Mouse (Mus musculus) neutrophil, adult 5-6 weeks (primary cell): ENCODE measurements around the gene Gpr65. TPM values are rescaled to one million over a fixed set of nuclear protein-coding genes. Genes with fewer than 3 reads are reported as not detected.
"Not testable (repeated sequence)": the region's sequence is repeated elsewhere in the genome, so short reads cannot be mapped to it uniquely, and the experiment has no call there.

Source experiments
- ATAC-seq: fragments of 151-379, 151-347 bp; 2 replicates; pipeline ENCODE4 v1.8.0; 2017; ENCODE audit warnings: mild to moderate bottlenecking, moderate TSS enrichment; ENCODE audit not compliant: insufficient number of reproducible peaks, poor library complexity, low FRiP score, severe bottlenecking; ENCODE audit errors: extremely low read depth
- total RNA-seq: library from RNA; stranded (forward); fragments of 200-1000 nt; gene quantifications from 2 replicates; pipeline ENCODE4 v1.2.3, GENCODE M21; 2017

The Gpr65 gene
- total RNA-seq, 1 experiment from 2014 or later = 37.0 TPM

GRCm38 (mm10) chr12:98280530-98280929, 12.1 kb downstream of the Gpr65 start:
- ATAC-seq = peak; percentile 86

DNA sequence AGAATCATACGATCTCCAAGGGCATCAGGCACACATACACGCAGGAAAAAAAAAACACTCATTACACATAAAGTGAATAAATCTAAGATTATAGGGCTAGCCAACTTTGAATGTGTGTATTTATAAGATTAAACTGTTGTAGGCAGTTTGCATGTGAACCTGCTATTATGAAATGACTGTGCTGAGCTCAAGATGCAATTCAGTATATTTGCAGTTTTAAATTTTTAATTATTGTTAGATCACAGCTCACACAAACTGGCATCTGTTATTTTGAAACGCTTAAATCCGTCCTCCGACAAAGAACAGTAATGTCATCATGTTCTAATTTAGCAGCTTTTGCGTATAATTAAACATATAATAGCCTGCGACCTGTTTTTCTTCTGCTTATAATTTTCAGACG, 12.6 kb downstream of the Gpr65 start:
- ATAC-seq = no peak

DNA sequence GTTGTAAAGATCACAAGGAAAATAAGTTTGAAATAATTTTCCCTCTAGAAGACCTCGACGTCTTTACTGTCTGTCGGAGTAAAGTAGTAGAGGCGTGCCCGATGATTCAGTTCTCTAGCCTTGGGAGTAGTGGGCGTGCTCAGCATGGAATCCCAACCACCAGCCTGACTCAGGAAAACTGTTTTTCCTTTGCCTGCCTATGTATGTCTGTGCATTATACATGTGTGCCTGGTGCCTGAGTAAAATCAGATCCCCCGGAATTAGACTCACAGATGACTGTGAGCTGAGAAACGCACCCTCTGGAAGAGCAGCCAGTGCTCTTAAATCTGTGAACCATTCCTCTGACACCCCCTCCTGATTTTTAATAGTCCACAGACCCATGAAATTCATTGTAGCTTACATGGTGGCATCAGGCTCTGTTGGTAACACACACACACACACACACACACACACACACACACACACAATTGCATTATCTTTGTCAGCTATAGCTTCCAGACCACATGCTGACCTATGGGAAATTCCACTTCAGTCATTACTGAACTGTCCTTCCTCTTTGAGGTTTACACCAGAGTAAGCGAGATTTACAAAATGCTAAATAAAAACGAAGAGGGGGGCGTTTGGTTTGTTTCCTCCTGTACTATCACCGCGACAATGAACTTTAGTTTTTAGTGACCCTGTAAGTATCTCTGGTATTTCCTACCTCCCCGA, 14.5 kb downstream of the Gpr65 start:
- ATAC-seq = peak; percentile 61; the same call in 1 of the 2 replicates

GRCm38 (mm10) chr12:98283487-98283860, 15.0 kb downstream of the Gpr65 start:
- ATAC-seq = peak; percentile 55

- no peak for ATAC-seq
Observed at GRCm38 (mm10) chr12:98284477-98284876, 16.0 kb downstream of the Gpr65 start.

- ATAC-seq = no peak
Observed at GRCm38 (mm10) chr12:98290475-98290874, 22.0 kb downstream of the Gpr65 start.

DNA sequence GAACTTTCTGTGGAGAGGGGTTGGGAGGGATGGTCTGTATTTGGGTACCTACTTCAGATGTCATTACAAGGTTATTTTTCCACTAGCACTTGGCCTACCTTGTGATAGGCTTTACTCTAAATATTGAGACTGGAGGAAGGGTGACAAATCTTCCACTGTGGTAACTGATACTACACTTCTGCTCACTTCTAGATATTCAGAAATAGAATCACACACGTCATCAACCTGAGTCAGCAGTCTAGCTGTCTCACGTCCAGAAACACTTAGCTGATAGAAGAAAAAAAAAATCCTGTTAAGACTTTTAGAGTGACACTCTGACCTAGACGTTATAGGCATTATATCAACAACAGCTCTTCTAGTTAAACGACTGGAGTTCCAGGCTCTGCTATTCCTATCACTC, 23.8 kb downstream of the Gpr65 start:
- no peak for ATAC-seq

GRCm38 (mm10) chr12:98294241-98294640, 25.8 kb downstream of the Gpr65 start:
- no peak for ATAC-seq

DNA sequence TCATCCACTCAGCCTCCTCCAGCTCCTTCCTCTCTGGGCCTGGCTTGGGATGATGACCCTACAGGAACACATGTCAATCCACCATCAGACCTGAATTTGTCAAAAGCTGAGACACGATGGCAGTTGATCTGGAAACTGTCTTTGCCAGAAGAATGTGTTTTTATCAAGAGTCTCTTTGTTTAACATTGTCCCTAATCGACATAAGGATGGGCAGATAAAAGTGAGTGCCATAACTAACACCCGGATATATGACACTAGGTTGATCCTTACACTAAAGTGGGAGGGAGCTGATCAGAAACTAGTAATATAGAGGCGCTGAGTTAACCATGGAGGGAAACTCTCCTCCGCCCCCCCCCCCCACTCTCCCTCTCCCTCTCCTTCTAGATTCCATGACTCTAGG, 33.5 kb downstream of the Gpr65 start:
- ATAC-seq = no peak

DNA sequence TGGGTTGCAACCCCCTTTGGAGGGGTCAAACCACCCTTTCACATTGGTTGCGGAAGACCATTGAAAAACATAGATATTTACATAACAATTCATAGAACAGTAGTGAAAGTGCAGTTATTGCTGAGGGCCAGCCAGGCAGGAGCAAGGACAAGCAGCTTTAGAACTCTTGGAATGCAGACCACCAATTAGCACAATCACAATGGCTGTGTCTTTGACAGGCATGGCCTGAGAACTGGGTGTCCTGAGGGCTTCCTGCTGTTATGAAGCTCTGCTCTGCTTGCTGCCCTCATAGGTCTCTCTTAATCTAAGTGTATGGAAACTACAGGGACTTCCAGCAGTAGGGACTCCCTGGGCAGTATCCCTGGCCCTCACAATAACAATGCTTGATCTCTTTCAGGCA, 34.6 kb downstream of the Gpr65 start:
- no peak for ATAC-seq

DNA sequence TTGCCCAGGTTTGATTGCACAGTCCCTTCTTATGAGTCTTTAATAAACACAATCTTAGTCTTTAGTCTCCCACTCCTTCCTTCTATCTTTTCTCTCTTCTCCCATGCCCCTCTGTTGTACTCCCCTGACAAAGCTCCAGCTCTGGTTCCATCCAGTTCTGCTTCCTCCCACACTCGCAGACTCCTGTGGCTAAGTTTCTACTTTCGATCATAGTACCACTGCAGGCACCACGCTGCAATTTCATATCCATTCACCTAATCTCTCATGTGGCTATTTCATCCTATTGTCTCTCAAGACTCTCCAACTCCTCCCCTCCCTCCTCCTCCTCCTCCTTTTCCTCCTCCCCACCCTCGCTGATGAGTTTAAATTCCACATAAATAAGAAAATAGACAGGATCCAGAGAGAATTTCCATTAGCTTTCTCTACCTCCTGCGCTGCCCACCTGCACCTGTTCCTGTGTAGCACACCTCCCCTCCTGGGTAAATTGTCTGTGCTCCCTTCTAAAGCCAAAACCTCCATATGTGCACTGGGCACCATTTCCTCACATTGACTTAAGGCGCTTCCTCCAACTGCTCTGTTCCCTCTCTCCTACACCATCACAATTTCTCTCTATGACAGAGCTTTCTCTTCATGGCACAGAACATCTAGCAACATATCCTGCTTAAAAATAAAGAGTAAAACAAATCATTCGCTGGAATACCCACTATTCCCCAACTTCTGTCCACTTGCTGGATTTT, 38.9 kb downstream of the Gpr65 start:
- no peak for ATAC-seq

- ATAC-seq = no peak
Observed at GRCm38 (mm10) chr12:98311376-98312083, 43.1 kb downstream of the Gpr65 start.

DNA sequence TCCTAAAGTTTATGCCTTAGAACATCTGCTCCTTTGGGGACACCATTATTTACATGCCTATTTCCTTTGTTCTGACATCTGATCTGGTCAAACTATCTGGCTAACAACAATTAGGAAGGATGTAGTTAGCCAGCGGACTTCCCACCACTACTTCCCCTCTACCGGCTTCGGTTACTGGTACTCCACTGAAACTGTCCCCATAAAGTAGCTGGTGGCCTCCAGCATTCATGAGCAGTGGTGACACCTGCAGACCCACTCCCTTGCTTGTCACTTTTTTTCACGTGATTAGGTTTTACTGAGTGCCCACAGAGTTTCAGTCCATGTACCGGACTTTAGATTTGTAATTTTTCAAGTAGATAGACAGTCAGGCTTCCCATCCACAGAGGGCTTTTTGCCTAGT, 47.5 kb downstream of the Gpr65 start:
- no peak for ATAC-seq

- ATAC-seq = no peak
Observed at GRCm38 (mm10) chr12:98317718-98318340, 49.4 kb downstream of the Gpr65 start.

DNA sequence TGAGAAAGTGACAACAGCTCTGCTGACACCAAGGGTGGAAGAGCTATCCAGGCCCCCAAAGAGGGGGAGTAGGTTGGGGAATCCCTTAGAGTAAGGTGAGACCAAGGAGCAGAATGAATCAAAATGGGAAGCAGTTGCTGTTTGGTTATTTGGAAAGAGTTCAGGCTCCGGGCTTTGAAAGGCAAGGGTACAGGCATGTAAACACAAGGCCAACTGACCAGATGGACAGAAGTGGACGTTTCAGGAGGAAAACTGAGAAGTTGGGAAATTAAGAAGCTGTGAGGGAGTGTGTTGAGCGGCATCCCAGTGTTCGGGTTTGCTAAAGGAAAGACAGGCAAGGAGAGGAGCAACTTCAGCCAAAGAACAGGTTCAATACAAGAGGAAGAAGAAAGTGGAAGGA, 54.0 kb downstream of the Gpr65 start:
- ATAC-seq = no peak

GRCm38 (mm10) chr12:98324170-98324569, 55.7 kb downstream of the Gpr65 start:
- ATAC-seq = not testable (repeated sequence)
